Mouse (Mus musculus) bone marrow, adult 2 months (tissue): ENCODE results near the gene Usp5. TPM values are rescaled to one million over a fixed set of nuclear protein-coding genes. Genes with fewer than 3 reads are reported as not detected.

Source experiments
- H3K27ac ChIP-seq: fragments of 200-500 bp; 2 replicates; pipeline ENCODE4 v1.5.1; 2012; ENCODE audit warnings: low read depth, mild to moderate bottlenecking, control low read depth, inconsistent platforms, low read length; ENCODE audit not compliant: control insufficient read depth, poor library complexity, insufficient read depth
- H3K4me1 ChIP-seq: fragments of 200-500 bp; 2 replicates; pipeline ENCODE4 v1.6.1; 2011; ENCODE audit warnings: low read length; ENCODE audit not compliant: control insufficient read depth, insufficient read depth
- H3K4me3 ChIP-seq: fragments of 200-500 bp; replicated peaks from 2 replicates; pipeline ENCODE3; 2011; ENCODE audit warnings: mild to moderate bottlenecking, low read depth, low read length, control low read depth; ENCODE audit not compliant: control insufficient read depth
- CTCF ChIP-seq: fragments of 200-500 bp; IDR thresholded peaks from 2 replicates; pipeline ENCODE4 v1.5.1; 2011; ENCODE audit warnings: low read length, control low read depth; ENCODE audit not compliant: control insufficient read depth, insufficient read depth
- POLR2A ChIP-seq: fragments of 200-500 bp; IDR thresholded peaks from 2 replicates; pipeline ENCODE4 v1.6.1; 2011; ENCODE audit warnings: low read depth, mild to moderate bottlenecking, control low read depth, low read length, borderline replicate concordance; ENCODE audit not compliant: control insufficient read depth
- WGBS: fragments of 180-500 bp; shearing (Covaris S2); methylation state at CpG from one replicate; pipeline ENCODE4 v1.1.7; 2018; 5-methylcytosine and 5-hydroxymethylcytosine counted together
- polyA plus RNA-seq: library from polyadenylated mRNA; stranded (reverse); fragments of >200 nt; gene quantifications from 2 replicates; pipeline ENCODE4 v1.2.4, GENCODE M21; 2011; ENCODE audit warnings: low replicate concordance; ENCODE audit not compliant: missing spikeins, insufficient read depth, insufficient read length

Gene Usp5
- polyA plus RNA-seq, result 44.1 and 53.9 TPM in 2 replicates

DNA sequence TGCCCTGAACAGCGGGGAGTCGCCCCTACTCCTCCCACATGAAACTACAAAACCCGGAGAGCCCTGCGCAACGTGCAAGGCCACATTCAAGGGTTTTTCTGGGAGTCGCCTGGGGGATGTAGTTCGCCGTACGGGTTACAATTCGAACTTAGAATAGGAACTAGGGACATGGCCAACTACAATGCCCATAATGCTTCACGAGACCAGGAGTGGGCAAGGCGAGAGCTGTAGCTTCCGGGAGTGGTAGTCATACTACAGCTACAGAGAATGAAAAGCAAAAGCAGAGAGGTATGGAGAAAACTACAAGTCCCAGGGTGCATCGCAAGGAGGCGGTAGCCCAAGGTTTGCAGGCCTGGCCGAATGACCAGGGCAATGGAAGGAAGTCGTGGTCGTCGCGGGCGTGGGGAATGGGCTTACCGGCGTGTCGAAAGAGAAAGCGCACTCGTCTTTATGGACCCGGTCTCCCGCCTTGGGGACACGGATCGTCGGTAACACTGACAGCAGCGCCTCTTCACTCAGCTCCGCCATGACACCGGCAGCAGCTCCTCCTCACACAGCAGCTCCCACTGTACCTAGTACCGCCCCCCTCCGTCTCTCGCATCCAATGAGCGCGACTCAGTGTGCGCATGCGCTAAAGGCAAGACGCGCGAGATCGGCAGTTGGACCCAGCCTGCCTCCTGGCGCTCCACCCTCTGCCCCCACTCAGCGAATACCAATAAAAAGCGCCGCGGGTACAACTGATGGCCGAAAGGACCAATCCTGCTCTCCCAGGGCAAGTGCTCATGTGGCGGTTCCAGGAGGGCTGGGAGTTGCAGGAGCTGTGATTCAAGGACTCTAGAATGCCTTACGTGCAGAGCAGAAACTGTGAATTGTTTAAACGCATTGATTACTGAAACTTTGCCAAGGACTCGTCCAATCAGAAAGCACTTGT lies at the start of gene Usp5, which contains the start of gene Cdca3:
TSS of gene Usp5 (minus strand) at position 617 of the 931 bp plus-strand sequence.
TSS of gene Cdca3 (plus strand) at position 680 of the 931 bp plus-strand sequence.
- TF ChIP-seq CTCF (peak; percentile 32; the same call in 1 of the 2 replicates), POLR2A (peak; percentile 87)
- peak within 1 kb of the TSS; percentile 63 for H3K27ac ChIP-seq
- H3K4me1 ChIP-seq, result no peaks in the 10 kb centered on the region; the same call in 1 of the 2 replicates
- H3K4me3 ChIP-seq, result peak within 1 kb of the TSS; percentile 89
- WGBS, result under 1% methylated on average over 55 of the region's 55 CpGs

DNA sequence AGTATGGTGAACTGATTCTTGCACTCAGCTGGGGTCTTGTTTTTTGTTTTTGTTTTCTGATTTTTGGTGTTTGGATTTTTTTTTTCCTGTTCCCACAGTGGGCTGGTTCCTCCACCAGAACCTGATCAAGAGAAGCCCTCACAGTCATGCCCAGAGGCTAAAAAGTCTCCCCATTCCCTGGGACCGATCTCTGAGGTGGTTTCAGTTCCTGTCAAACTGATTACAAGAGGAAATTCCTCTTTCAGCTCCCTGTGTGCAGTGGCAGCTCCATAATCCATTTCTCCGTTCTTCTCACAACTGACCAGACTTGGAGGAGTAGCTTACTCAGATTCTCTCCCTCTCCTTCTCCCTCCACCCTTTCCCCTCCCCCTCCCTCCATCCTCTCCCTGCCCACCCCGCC lies 45.1 kb upstream of the Usp5 start:
- no peak overlapping the region for H3K27ac ChIP-seq
- TF ChIP-seq POLR2A, result no peak
- TF ChIP-seq CTCF, result no peak
- H3K4me3 ChIP-seq, result no peak overlapping the region
- no peaks in the 10 kb centered on the region for H3K4me1 ChIP-seq
- WGBS, result 23% methylated on average over 3 of the region's 3 CpGs

DNA sequence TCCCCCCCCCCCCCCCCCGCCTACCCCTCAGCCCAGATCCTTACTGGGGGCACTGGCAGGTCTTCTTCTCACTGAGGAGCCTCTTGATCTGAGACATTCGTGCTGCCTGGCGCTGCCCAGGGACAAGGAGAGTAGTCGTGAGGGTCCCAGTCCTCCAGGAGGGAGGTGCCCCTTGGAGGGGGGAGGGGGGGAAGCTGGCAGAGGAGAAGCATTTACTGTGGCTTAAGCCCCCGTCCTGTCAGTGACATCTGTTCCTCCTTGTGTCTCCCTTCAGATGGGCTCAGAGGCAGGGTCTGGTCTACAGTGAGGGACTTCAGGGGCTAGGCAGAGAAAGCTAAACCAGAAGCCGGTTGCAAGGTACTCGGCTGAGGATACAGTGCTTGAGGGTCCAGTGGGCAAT lies 37.3 kb upstream of the Usp5 start:
- no peaks in the 10 kb centered on the region; the same call in 1 of the 2 replicates for H3K4me1 ChIP-seq
- WGBS, result 78% methylated on average over 7 of the region's 7 CpGs
- H3K4me3 ChIP-seq, result no peak overlapping the region
- TF ChIP-seq CTCF (no peak), POLR2A (no peak)
- no peak overlapping the region for H3K27ac ChIP-seq

DNA sequence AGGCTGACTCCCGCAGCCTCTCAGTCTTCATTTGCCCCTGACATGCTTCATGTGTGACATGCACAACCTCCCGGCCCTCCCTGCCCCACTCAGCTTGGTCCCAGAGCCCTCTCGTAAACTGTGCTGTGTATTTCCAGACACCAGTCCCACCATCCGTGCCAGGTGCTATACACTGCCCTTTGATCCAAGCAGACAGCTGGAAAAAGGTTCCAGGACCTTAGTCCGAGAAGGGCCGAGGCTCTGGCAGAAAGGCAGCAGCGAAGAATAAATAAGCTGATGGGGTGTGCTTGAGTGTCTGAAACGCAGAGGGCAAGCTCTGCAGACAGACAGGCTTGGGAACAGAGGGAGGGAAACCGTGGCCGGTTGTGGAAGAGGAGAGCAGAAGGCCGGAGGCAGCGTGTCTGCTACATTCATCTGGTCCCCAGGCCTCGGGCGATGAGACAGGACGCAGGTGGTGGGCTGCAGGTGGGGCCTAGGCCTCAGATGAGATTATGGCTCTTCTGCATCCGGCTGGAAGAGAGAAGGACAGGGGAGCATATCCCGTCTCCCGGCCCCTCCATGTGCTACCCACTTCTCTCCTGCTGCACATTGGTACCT lies 36.6 kb upstream of the Usp5 start:
- no peak for TF ChIP-seq POLR2A
- TF ChIP-seq CTCF, result no peak
- Histone ChIP-seq H3K4me1 (no peaks in the 10 kb centered on the region; the same call in 1 of the 2 replicates), H3K27ac (no peak overlapping the region), H3K4me3 (no peak overlapping the region)
- 85% methylated on average over 18 of the region's 18 CpGs for WGBS

DNA sequence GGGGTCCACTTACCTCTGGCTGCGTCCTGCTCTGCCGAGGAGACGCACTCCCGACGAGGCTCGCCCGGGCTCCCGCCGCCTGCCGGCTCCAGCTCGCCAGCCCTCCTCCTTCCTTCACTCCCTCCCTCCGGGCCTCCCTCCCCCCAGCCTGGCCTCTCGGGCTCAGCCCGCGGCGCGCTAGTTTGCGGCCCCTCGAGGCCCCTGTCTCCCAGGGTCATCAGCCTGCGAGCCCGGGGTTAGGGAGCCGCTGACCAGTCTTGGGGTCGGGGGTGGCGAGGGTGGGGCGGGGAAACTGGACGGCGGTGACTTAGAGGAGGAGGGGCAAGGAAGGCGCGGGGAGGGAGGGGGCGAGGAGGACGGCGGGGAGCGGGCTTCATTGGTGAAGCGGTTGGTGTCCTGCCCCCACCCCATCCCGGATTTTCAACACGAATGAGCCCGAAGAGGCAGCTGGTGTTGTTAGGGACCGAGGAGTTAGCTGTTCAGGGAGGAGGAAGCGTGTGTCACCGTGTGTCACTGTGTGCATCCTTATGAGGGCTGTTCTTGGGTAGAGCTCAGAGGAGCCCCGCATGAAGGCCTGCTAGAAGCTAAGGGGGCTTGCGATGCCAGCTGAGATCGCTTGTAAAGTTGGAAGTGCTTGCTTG lies 34.5 kb upstream of the Usp5 start, which contains the start of gene Gpr162:
TSS of gene Gpr162 (minus strand) at position 326 of the 641 bp plus-strand sequence.
- WGBS, result 2% methylated on average over 43 of the region's 43 CpGs
- Histone ChIP-seq H3K27ac (no peak within 1 kb of the TSS), H3K4me3 (no peak within 1 kb of the TSS), H3K4me1 (no peaks in the 10 kb centered on the region; the same call in 1 of the 2 replicates)
- TF ChIP-seq CTCF (no peak), POLR2A (no peak)

DNA sequence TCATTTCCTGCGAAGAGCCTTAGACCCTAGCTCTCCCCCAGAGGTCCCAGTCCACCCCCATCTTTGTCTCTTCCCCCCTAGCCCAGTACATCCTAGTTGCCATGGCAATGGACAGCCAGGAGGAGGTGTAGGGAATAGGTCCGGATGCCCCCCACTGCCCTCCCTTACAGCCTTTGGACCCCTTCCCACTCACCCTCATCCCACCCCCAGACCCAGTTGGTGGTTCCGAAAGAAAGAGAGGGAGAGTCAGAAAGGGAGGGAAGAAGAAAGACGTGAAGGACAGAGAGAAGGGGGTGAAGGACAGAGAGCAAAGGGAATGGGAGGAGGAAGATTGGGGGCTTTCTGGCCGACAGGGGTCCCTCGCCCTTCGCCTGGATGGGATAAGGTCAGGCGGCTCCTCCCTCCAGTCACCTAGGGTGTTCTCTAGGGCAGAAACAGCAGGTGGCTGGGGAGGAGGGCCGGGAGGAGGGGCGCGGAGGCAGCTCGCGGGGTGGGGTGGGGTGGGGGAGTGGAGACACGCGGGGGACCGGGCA lies 33.9 kb upstream of the Usp5 start:
- Histone ChIP-seq H3K4me3 (no peak overlapping the region), H3K27ac (no peak overlapping the region), H3K4me1 (no peaks in the 10 kb centered on the region; the same call in 1 of the 2 replicates)
- TF ChIP-seq CTCF (no peak), POLR2A (no peak)
- 2% methylated on average over 16 of the region's 16 CpGs for WGBS

DNA sequence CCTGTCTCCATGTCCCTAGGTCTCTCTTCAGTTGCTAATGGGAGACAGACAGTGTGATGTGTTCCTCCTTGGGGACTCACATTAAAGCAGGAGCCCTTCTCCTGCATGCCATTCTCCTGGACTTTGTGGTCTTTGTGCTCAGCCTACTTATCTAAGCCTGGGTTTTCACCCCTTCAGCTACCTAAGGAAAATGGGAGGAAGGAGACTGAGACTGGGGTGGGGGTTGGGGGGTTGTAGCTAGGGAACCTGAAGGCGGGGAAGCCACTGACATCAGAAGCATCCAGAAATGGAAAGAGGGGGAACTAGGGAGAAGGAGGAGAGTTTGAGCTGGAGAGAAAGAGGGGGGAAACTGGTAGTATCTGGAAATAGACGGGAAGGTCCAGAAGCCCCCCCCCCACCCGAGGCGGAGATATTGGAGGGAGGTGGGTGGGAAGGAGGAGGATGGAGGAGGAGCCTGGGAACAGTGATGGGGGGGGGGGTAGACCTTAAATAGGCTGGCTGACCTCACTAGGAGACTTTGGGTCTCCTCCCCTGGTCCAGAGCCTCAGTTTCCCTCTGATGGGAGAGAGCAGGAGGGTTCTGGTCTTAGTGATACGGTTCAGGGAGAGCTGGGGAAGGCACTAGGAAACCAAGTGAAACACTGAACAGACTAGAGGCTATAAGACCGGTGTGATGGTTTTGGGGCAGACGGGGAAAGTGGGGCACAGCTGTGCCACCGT lies 33.3 kb upstream of the Usp5 start:
- Histone ChIP-seq H3K27ac (no peak overlapping the region), H3K4me1 (no peaks in the 10 kb centered on the region; the same call in 1 of the 2 replicates), H3K4me3 (no peak overlapping the region)
- TF ChIP-seq POLR2A (no peak), CTCF (no peak)
- 20% methylated on average over 8 of the region's 8 CpGs for whole genome bisulfite sequencing
